16 mouse cellular contexts compared by ENCODE assay signal in genomic region chr10:20574414-20574813, GRCm38 (mm10).
"Had no signal": no experiment of that assay in that cellular context is flagged by ENCODE, and none has a peak within 500 bp of the region (broad histone marks: within the 10 kb centered on the region; RNA-seq: fewer than 3 reads in every experiment).

No protein-coding gene starts in this region.

- DNase-seq: gastrocnemius, postnatal 14 days; gastrocnemius, postnatal 36 days; heart, adult 18-20 months; heart, postnatal 10 days; heart, postnatal 4 days; kidney, adult 11 months; kidney, adult 8-10 months; kidney, postnatal 10 days; kidney, postnatal 25 days; kidney, postnatal 4 days; layer of hippocampus, adult 9-11 months; layer of hippocampus, postnatal 36 days; left cerebral cortex, postnatal 4 days; liver, embryonic 13.5 days had no signal

- ATAC-seq: hindbrain, postnatal 0 days; intestine, embryonic 16.5 days had no signal
